In genomic region chr2:169158005-169158673, GRCm38 (mm10) we compare ENCODE assay signal across 11 mouse cellular contexts.
DNase-seq lines count a peak whose midpoint lies in the region; ATAC-seq lines count a peak whose summit lies in the region.
"Had no signal": no experiment of that assay in that cellular context is flagged by ENCODE, and none has a peak within 500 bp of the region (broad histone marks: within the 10 kb centered on the region; RNA-seq: fewer than 3 reads in every experiment).

No protein-coding gene starts in this region.

- no peaks in the 10 kb centered on the region for H3K36me3 ChIP-seq in heart, embryonic 15.5 days
- H3K36me3 ChIP-seq in hindbrain, embryonic 16.5 days (ENCODE audit: control insufficient read depth, insufficient read depth, low read length): no peaks in the 10 kb centered on the region
- H3K36me3 ChIP-seq in midbrain, embryonic 14.5 days (ENCODE audit: control insufficient read depth, insufficient read depth, low read length): no peaks in the 10 kb centered on the region
- H3K36me3 ChIP-seq: G1E; heart, embryonic 12.5 days had no signal

- peak overlapping the region; percentile 33 for H3K4me2 ChIP-seq in heart, embryonic 15.5 days
- H3K4me2 ChIP-seq in hindbrain, embryonic 16.5 days (ENCODE audit: low read length): peak overlapping the region; percentile 9
- peak overlapping the region; percentile 42 for H3K4me2 ChIP-seq in midbrain, embryonic 14.5 days (ENCODE audit: low read length)
- H3K4me2 ChIP-seq: heart, embryonic 12.5 days had no signal

- H3K9ac ChIP-seq in heart, embryonic 15.5 days: no peak overlapping the region
- peak overlapping the region; percentile 22 for H3K9ac ChIP-seq in hindbrain, embryonic 16.5 days (ENCODE audit: low read depth, low read length)
- H3K9ac ChIP-seq in midbrain, embryonic 14.5 days (replicated peaks; ENCODE audit: low read length): no peak overlapping the region
- H3K9ac ChIP-seq: heart, embryonic 12.5 days; liver, postnatal 0 days had no signal

- H3K4me1 ChIP-seq in heart, embryonic 15.5 days (replicated peaks): no peaks in the 10 kb centered on the region
- H3K4me1 ChIP-seq in hindbrain, embryonic 16.5 days (ENCODE audit: control insufficient read depth, insufficient read depth, low read depth, low read length): peaks cover 10% of the 10 kb centered on the region
- 0 out of 2 replicates have a peak, but pooled peaks cover 11% of the 10 kb centered on the region for H3K4me1 ChIP-seq in midbrain, embryonic 14.5 days (ENCODE audit: control insufficient read depth, insufficient read depth, low read length)

- 47% methylated on average over 17 of the region's 17 CpGs for WGBS in heart, embryonic 15.5 days
- 41% methylated on average over 17 of the region's 17 CpGs for WGBS in hindbrain, embryonic 16.5 days
- WGBS in midbrain, embryonic 14.5 days: 49% methylated on average over 17 of the region's 17 CpGs

- no peak overlapping the region for H3K27ac ChIP-seq in heart, embryonic 15.5 days
- H3K27ac ChIP-seq in hindbrain, embryonic 16.5 days (ENCODE audit: low read depth, low read length): peak overlapping the region; percentile 63
- peak overlapping the region; percentile 53 for H3K27ac ChIP-seq in midbrain, embryonic 14.5 days (replicated peaks; ENCODE audit: low read depth, low read length)

- DNase-seq in heart, adult 18-20 months: no peak
- peak; percentile 54 for DNase-seq in embryo, embryonic 11 days
- peak; percentile 74 for DNase-seq in midbrain, embryonic 14.5 days
- DNase-seq in urinary bladder, postnatal 25 days (ENCODE audit: low spot score): no peak
- no peak for DNase-seq in spleen, adult 12 weeks (ENCODE audit: low spot score)
- DNase-seq: liver, postnatal 0 days had no signal

- peaks cover 3% of the 10 kb centered on the region; the same call in 1 of the 2 replicates for H3K27me3 ChIP-seq in heart, embryonic 15.5 days
- H3K27me3 ChIP-seq in hindbrain, embryonic 16.5 days (replicated peaks; ENCODE audit: control insufficient read depth, insufficient read depth, low read length): no peaks in the 10 kb centered on the region
- no peaks in the 10 kb centered on the region for H3K27me3 ChIP-seq in midbrain, embryonic 14.5 days (ENCODE audit: control insufficient read depth, insufficient read depth, low read length)
- H3K27me3 ChIP-seq: heart, embryonic 12.5 days had no signal

- no peaks in the 10 kb centered on the region for H3K9me3 ChIP-seq in heart, embryonic 15.5 days (replicated peaks)
- no peaks in the 10 kb centered on the region for H3K9me3 ChIP-seq in hindbrain, embryonic 16.5 days (ENCODE audit: control insufficient read depth, low read length)
- no peaks in the 10 kb centered on the region for H3K9me3 ChIP-seq in midbrain, embryonic 14.5 days (ENCODE audit: control insufficient read depth, low read length)
- H3K9me3 ChIP-seq: heart, embryonic 12.5 days had no signal

- H3K4me3 ChIP-seq in heart, embryonic 15.5 days: no peak overlapping the region
- H3K4me3 ChIP-seq in hindbrain, embryonic 16.5 days (ENCODE audit: low read length): no peak overlapping the region; the same call in 1 of the 2 replicates
- H3K4me3 ChIP-seq in midbrain, embryonic 14.5 days (replicated peaks; ENCODE audit: low read depth, low read length): no peak overlapping the region
- H3K4me3 ChIP-seq: heart, embryonic 12.5 days had no signal

- no peak for ATAC-seq in heart, embryonic 15.5 days (replicated peaks; ENCODE audit: insufficient number of reproducible peaks, insufficient read depth, low FRiP score, low read depth)
- no peak for ATAC-seq in hindbrain, embryonic 16.5 days
- ATAC-seq in midbrain, embryonic 14.5 days (ENCODE audit: low FRiP score, low TSS enrichment): no peak
- ATAC-seq in megakaryocyte progenitor cell, adult 5-6 weeks (replicated peaks; ENCODE audit: poor library complexity): no peak
- ATAC-seq: liver, postnatal 0 days had no signal

Comparison
In these comparisons a context has a peak if more than half of its experiments do, and no peak if none do; other contexts are left out.
1. DNase-seq: peak in embryo, embryonic 11 days (single experiment) and midbrain, embryonic 14.5 days (single experiment); none in heart, adult 18-20 months (0 of 2), urinary bladder, postnatal 25 days (single experiment) and spleen, adult 12 weeks (single experiment).
2. Peak in every context shown above with its lines, with median percentiles within 50 percentile points of each other: H3K4me2 ChIP-seq.